Mouse (Mus musculus): ENCODE results near the gene Slc27a5. TPM values are rescaled to one million over a fixed set of nuclear protein-coding genes. Genes with fewer than 3 reads are reported as not detected.

The Slc27a5 gene
- total and polyA plus RNA-seq, 3 experiments = 0.13 TPM; not detected in 2

- TF ChIP-seq USF1 (IDR thresholded peaks at IDR 0.05; ENCODE audit: low read depth, low read length) = peak; percentile 11; the same call in 1 of the 2 replicates
- TF ChIP-seq HCFC1 (IDR thresholded peaks at IDR 0.05; ENCODE audit: low read depth, low read length) = peak; percentile 92
- peak; percentile 96 for TF ChIP-seq SIN3A (IDR thresholded peaks at IDR 0.05; ENCODE audit: low read length)
- TF ChIP-seq POLR2AphosphoS5 (IDR thresholded peaks at IDR 0.05; ENCODE audit: borderline replicate concordance, low read depth, low read length) = no peak
- no peak for TF ChIP-seq MAFK (IDR thresholded peaks at IDR 0.05; ENCODE audit: borderline replicate concordance, low read depth, low read length)
- TF ChIP-seq POLR2AphosphoS2 (IDR thresholded peaks at IDR 0.05; ENCODE audit: low read length) = no peak
- TF ChIP-seq MYC (IDR thresholded peaks at IDR 0.05; ENCODE audit: low read depth, low read length) = no peak; the same call in none of the 2 replicates
- TF ChIP-seq MEF2A (IDR thresholded peaks at IDR 0.05; ENCODE audit: extremely low read depth, insufficient replicate concordance, low read depth, low read length, poor library complexity, severe bottlenecking) = no peak
- TF ChIP-seq RCOR1 (IDR thresholded peaks at IDR 0.05; ENCODE audit: low read depth, low read length) = 0 out of 2 replicates have a peak, but pooled peaks have one; percentile 21
- TF ChIP-seq E2F4 (IDR thresholded peaks at IDR 0.05; ENCODE audit: borderline replicate concordance, low read depth, low read length) = no peak
- no peak for TF ChIP-seq EP300 (IDR thresholded peaks at IDR 0.05; ENCODE audit: low read depth in 1 of 2, low read length in 2 of 2)
- TF ChIP-seq ELF1 (IDR thresholded peaks at IDR 0.05; ENCODE audit: low read depth, low read length) = peak; percentile 90
- no peak; the same call in 1 of the 2 replicates for TF ChIP-seq BHLHE40 (IDR thresholded peaks at IDR 0.05; ENCODE audit: borderline replicate concordance, low read depth, low read length)
- TF ChIP-seq GABPA (IDR thresholded peaks at IDR 0.05; ENCODE audit: low read depth, low read length) = no peak
- TF ChIP-seq TAL1 (IDR thresholded peaks at IDR 0.05; ENCODE audit: low read length) = no peak
- no peak for TF ChIP-seq ZKSCAN1 (IDR thresholded peaks at IDR 0.05; ENCODE audit: low read depth, low read length)
- peak; percentile 24; the same call in 1 of the 2 replicates for TF ChIP-seq CHD2 (IDR thresholded peaks at IDR 0.05; ENCODE audit: low read length)
- TF ChIP-seq MXI1 (IDR thresholded peaks at IDR 0.05; ENCODE audit: low read depth, low read length) = peak; percentile 75
- TF ChIP-seq KAT2A (conservative IDR thresholded peaks at IDR 0.05; ENCODE audit: low read depth, low read length) = peak; percentile 63
- TF ChIP-seq ZNF384 (IDR thresholded peaks at IDR 0.05; ENCODE audit: low read depth, low read length) = no peak
- no peak for TF ChIP-seq ZC3H11A (IDR thresholded peaks at IDR 0.05; ENCODE audit: low read depth, low read length)
- TF ChIP-seq CHD1 (IDR thresholded peaks at IDR 0.05; ENCODE audit: low read depth, low read length) = no peak
- TF ChIP-seq ZMIZ1 (IDR thresholded peaks at IDR 0.05; ENCODE audit: low read depth, low read length) = peak; percentile 57
Measured at GRCm38 (mm10) chr7:12977682-12978389, 20.2 kb downstream of the Slc27a5 start, which contains the start of gene Zfp446 (continued).

Measured in MEL (cell line).